Mouse (Mus musculus): Measurements from ENCODE around the gene Nr5a2.

DNA sequence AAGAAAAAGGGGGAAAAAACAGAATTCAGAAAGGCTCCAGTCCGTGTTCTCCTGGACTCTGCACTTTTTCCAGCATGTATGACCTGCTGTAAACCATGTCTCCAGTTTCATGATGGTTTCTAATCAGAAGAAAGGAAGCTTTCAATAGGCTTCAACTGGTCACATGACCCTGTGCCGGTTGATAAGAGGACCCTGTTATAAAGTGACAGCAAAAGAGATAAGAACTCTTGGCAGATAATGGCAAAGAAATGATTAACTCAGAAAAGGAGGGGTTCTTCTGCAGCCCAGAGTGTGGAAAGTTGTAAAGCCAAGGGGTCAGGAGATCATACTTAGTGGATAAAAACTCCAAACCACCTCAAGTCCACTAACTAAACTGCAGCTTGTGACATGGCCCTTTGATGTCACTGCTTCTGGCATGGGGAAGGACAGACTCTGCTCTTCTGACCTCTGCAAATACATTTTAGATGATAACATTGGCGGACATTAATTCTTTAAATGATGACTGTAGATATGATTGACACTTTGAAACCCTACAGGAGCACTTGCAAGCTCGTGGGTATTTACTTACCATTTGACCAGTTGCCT is at the start of gene Nr5a2:
- TF ChIP-seq CTCF (conservative IDR thresholded peaks at IDR 0.05; ENCODE audit: insufficient read depth, insufficient read length, low read depth, low read length) (no peak), POLR2A (IDR thresholded peaks at IDR 0.05; ENCODE audit: low read depth, low read length) (no peak)
